In genomic region chr15:79366402-79366801, GRCm38 (mm10) we compare ENCODE assay signal across 24 mouse cellular contexts. TPM values are rescaled to one million over a fixed set of nuclear protein-coding genes. Genes with fewer than 3 reads are reported as not detected.
DNase-seq lines count a peak whose midpoint lies in the region; ATAC-seq and TF ChIP-seq lines count a peak whose summit lies in the region.
"Had no signal": no experiment of that assay in that cellular context is flagged by ENCODE, and none has a peak within 500 bp of the region (broad histone marks: within the 10 kb centered on the region; RNA-seq: fewer than 3 reads in every experiment).

No protein-coding gene starts in this region.

- peaks cover 45% of the 10 kb centered on the region for H3K36me3 ChIP-seq in kidney, embryonic 16.5 days (ENCODE audit: insufficient read depth, low read length)

- H3K27me3 ChIP-seq in kidney, embryonic 16.5 days (ENCODE audit: insufficient read depth, low read length) = no peaks in the 10 kb centered on the region
- H3K27me3 ChIP-seq: CH12.LX; embryonic facial prominence, embryonic 12.5 days; forebrain, embryonic 13.5 days; forebrain, embryonic 15.5 days; Patski had no signal

- intact Hi-C loops in gastrocnemius, adult 2 months (cut with DNase I) = no loop called here

- peaks cover 38% of the 10 kb centered on the region for H3K4me1 ChIP-seq in kidney, embryonic 16.5 days (ENCODE audit: insufficient read depth, low read length)
- H3K4me1 ChIP-seq: forebrain, embryonic 13.5 days; forebrain, embryonic 15.5 days had no signal

- 0 out of 2 replicates have a peak overlapping the region, but pooled peaks have one; percentile 4 for H3K9ac ChIP-seq in kidney, embryonic 16.5 days (replicated peaks; ENCODE audit: low read length)
- H3K9ac ChIP-seq: embryonic facial prominence, embryonic 12.5 days; forebrain, embryonic 13.5 days; forebrain, embryonic 15.5 days had no signal

- H3K4me3 ChIP-seq in gastrocnemius, adult 2 months = no peak overlapping the region
- H3K4me3 ChIP-seq in kidney, embryonic 16.5 days (ENCODE audit: low read length) = no peak overlapping the region
- H3K4me3 ChIP-seq: embryonic facial prominence, embryonic 10.5 days; embryonic facial prominence, embryonic 12.5 days; forebrain, embryonic 13.5 days; forebrain, embryonic 15.5 days had no signal

- H3K27ac ChIP-seq in gastrocnemius, adult 2 months = peak overlapping the region; percentile 1; the same call in 1 of the 2 replicates
- no peak overlapping the region for H3K27ac ChIP-seq in kidney, embryonic 16.5 days (ENCODE audit: low read length)
- H3K27ac ChIP-seq: embryonic facial prominence, embryonic 10.5 days; embryonic facial prominence, embryonic 12.5 days; forebrain, embryonic 13.5 days; forebrain, embryonic 15.5 days had no signal

- no peak overlapping the region for H3K4me2 ChIP-seq in kidney, embryonic 16.5 days (replicated peaks; ENCODE audit: low read depth, low read length)
- H3K4me2 ChIP-seq: embryonic facial prominence, embryonic 12.5 days; forebrain, embryonic 13.5 days; forebrain, embryonic 15.5 days had no signal

- no peak for TF ChIP-seq CTCF in gastrocnemius, adult 2 months (IDR thresholded peaks at IDR 0.05)

- no peaks in the 10 kb centered on the region for H3K9me3 ChIP-seq in kidney, embryonic 16.5 days (ENCODE audit: low read length)
- H3K9me3 ChIP-seq: embryonic facial prominence, embryonic 10.5 days; embryonic facial prominence, embryonic 12.5 days; forebrain, embryonic 13.5 days; forebrain, embryonic 15.5 days; G1E had no signal

- DNase-seq in gastrocnemius, adult 2 months = no peak
- DNase-seq in gastrocnemius, adult 8-10 months (ENCODE audit: low spot score in 2 of 2) = no peak
- no peak for DNase-seq in kidney, adult 9 months
- DNase-seq in thymus, postnatal 14 days = peak; percentile 48
- DNase-seq in thymus, postnatal 36 days = no peak
- DNase-seq: adrenal gland, adult 8-10 months; adrenal gland, postnatal 14 days; adrenal gland, postnatal 36 days; B cell, adult 2 months; cerebellum, adult 11-12 months; cerebellum, adult 2 months; cerebellum, adult 9-10 months; cerebellum, postnatal 10 days; cerebellum, postnatal 25 days had no signal

- no peak for ATAC-seq in kidney, embryonic 16.5 days (ENCODE audit: low FRiP score, low TSS enrichment)
- ATAC-seq: activated CD4-positive, CD25-positive, alpha-beta regulatory T cell, adult 4 months; CD4-positive, CD25-positive, alpha-beta regulatory T cell, adult 4 months; forebrain, embryonic 13.5 days; forebrain, embryonic 15.5 days; Patski had no signal

- WGBS in kidney, embryonic 16.5 days = 92% methylated on average over 5 of the region's 5 CpGs

RNA-seq across cellular contexts. Expression of gene Maff, which starts 20.0 kb away (rescaled TPM):
- 1 to 10 TPM; 4.0 to 8.8 TPM for total RNA-seq in gastrocnemius, adult 2 months (2021)
- total RNA-seq in gastrocnemius, adult 8-10 months (2022) = 1 to 10 TPM; 2.4 to 6.3 (median 4.3) TPM
- polyA plus RNA-seq in kidney, embryonic 16.5 days (2015; fragmentation: Nextera tagmentation; extraction: Ambion mirVana) = 3.7 and 4.0 TPM in 2 replicates

RNA-seq across cellular contexts. Expression of gene Tmem184b, which starts 37.0 kb away (rescaled TPM):
- total RNA-seq in gastrocnemius, adult 2 months (2021) = 10 to 100 TPM; 26.1 to 36.7 TPM
- total RNA-seq in gastrocnemius, adult 8-10 months (2022) = 10 to 100 TPM; 18.6 to 28.1 (median 21.8) TPM
- 75.0 and 80.5 TPM in 2 replicates for polyA plus RNA-seq in kidney, embryonic 16.5 days (2015; fragmentation: Nextera tagmentation; extraction: Ambion mirVana)

RNA-seq across cellular contexts. Expression of gene Pla2g6, which starts 38.2 kb away (rescaled TPM):
- total RNA-seq in gastrocnemius, adult 2 months (2021) = 10 to 100 TPM; 19.4 to 20.1 TPM
- total RNA-seq in gastrocnemius, adult 8-10 months (2022) = 10 to 100 TPM; 17.3 to 22.2 (median 18.0) TPM
- polyA plus RNA-seq in kidney, embryonic 16.5 days (2015; fragmentation: Nextera tagmentation; extraction: Ambion mirVana) = 18.3 and 21.1 TPM in 2 replicates
